Mouse (Mus musculus) liver, embryonic 14.5 days (tissue): ENCODE measurements around the gene Efhc1.

ENCODE experiments used
- CTCF ChIP-seq: IDR thresholded peaks from 2 replicates; pipeline ENCODE4 v1.5.1; 2016; ENCODE audit warnings: antibody characterized with exemption, low read depth, control low read depth
- EP300 ChIP-seq: IDR thresholded peaks from 2 replicates; pipeline ENCODE4 v1.6.1; 2016; ENCODE audit warnings: antibody characterized with exemption, low read depth

GRCm38 (mm10) chr1:21014463-21014862 lies 63.0 kb downstream of the Efhc1 start:
- TF ChIP-seq CTCF = no peak
- no peak for TF ChIP-seq EP300
